Mouse (Mus musculus) Muller cell, postnatal 12 days (primary cell): ENCODE data around the gene Slain1.
"Not testable (repeated sequence)": the region's sequence is repeated elsewhere in the genome, so short reads cannot be mapped to it uniquely, and the experiment has no call there.

ENCODE experiments used
- DNase-seq: peaks from one replicate; pipeline ENCODE4 v3.0.0-alpha.2; 2015; ENCODE audit errors: inconsistent ontology term

Gene Slain1

DNA sequence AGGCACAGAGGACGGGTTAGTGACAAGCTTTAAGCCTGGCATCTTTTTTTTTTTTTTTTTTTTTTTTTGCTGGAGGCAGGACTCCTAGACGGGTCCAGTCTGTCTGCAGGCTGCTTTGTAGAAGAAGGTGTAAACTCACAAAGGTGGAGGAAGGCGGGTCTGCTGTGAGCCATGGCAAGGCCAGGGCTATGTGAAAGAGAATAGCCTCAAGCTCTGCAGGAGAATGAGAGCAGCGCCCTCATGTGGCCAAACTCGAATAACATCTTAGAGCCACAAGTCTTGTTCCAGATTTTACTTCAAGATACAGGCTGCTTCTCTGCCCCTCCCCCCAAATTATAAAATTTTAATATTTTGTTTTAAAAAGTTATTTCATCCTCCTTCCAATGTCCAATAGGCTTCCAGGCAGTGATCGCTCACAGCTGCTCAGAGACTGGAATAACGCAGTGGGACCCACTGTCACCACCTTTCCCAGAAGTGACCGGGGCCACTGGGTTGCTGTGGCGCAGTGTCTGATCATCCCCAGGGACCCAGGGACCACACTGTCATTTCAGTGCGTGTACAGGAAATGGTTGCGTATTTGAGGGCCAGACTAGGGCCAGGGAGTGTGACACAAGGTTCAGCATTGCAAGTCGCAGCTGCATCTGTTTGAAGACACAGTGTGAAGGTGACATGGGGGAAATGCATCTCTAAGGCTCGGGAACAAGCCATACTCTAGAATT lies 70.8 kb downstream of the Slain1 start:
- DNase-seq, result no peak

DNA sequence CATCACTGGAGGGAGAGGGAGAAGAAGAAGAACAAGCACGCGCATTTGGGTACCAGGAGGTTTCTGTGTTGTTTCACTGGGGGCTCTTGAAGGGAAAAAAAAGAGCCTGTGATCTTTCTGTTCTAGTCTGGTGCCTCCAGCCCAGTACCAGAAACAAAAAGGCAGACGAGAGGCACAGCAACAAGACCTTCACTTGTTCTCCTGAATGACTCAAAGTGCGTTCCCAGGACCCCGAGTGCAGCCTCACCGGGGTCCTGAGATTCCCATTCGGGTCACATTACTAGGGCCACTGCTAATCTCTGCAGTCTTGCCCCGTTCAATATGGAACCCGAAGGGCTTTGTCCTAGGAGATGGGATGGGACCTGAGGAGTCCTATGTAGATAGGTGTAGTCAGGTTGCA lies 73.3 kb downstream of the Slain1 start:
- no peak for DNase-seq

DNA sequence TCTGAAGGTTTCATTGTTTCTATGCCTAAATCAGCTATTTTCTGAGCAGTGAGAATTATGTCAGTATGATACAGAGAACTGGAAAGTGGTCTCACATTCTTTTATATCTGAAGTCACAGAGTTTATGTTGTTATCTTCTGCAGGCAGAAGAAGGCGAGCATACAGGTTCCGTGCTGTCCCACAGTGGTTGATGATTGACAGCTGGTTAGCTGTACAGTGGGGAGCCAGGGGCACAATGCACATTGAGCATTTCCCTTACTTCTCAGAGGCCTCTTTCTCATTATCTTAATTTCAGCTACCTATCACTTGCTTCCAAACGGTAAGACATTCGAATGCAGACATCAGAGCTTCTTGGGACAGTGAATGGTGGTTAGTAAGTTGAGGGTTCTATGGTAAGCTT lies 73.8 kb downstream of the Slain1 start:
- no peak for DNase-seq

DNA sequence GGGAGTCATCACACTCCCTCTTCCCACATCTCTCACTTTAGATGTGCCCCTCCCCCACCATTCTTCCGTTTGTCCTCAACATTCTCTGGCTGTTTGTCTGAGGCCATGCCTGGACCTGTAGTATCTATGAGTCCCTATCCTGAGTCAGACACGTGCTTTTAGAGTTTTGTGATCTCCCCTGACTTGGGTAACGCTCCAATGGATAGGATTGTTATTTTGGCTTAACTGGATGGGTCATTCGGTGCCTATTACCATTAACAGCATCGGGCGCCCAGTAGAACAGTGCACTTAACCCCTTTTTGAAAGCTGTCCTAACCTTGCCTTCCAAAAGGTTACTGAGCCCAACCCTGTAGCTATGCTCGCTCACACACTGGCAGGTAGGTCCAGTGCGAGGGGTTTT lies 78.5 kb downstream of the Slain1 start:
- no peak for DNase-seq

DNA sequence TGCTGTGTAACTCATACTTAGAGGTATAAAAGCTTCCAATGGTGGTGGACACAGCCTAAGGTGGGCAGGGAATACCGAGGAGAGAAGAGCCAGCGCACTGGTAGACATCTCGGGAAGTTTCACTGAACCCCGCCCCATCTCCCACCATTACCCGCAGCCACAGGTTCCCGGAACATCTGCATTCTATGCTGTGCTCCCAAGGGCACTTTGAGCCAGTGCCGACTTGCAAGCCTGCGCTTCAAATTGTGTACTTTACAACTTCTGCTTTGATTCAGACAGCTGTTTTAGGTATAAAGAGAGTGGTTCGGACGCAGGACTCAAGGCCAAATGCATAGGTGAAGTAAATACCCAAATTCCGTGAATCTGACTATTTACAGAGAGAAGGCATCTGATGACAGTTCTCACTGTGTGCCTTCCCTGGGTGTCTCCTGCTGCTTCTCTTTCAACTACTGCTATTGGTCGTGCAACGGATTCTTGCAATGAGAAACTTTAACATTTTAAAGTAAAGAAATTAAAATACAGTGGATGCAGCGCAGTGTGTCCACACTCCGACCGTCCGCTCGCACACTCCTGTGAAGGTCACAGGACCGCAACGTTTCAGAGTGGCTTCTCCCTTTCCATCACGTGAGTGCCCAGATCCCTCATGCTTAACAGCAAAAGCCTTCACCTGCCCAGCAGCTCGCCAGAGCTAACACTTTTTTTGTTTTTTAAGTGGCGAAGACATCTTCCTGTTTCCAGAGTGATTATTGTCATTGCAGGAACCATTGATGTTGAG lies 79.1 kb downstream of the Slain1 start:
- no peak for DNase-seq

DNA sequence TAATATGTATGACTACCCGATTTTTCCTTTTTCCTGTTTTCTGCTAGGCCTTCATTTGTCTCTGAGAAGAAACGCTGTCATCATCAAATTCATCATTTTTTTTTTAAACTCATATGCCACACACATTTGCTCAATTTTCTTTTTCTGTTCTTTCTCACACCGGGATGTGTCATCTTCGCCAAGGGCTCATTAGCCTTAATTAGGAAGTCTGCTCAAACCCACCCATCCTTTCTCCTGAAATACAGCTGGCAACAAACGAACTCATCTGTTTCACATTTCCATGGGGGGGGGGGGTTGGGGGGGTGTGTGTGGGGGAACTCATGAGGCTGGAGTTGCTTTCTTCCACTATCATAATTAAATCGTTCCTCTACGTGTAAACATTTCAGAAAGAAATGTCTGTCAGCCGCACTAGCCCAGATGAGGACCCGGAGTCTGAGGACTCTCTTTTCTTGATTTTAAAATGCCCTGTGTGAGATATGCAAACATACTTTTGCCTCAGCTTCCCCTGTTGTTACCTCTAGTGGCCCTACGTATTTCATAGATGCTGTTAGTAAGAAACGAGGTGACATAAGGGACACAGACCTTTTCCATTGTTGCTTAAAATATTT lies 79.8 kb downstream of the Slain1 start:
- peak; percentile 62 for DNase-seq

DNA sequence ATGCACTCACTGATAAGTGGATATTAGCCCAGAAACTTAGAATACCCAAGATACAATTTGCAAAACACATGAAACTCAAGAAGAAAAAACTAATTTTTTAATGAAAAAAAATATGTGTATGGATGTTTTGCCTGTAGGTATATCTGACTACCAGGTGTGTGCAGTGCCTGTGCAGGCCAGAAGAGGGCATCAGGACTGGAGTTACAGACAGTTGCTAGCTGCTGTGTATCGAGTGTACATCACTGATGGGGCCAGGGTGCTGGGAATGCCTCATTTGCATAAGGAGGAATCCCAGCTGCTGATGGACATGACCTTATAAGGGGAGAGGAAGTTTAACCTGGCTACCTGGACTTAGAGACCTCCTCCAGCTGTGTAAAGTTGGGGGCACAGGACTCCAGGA lies 82.6 kb downstream of the Slain1 start:
- DNase-seq, result no peak

DNA sequence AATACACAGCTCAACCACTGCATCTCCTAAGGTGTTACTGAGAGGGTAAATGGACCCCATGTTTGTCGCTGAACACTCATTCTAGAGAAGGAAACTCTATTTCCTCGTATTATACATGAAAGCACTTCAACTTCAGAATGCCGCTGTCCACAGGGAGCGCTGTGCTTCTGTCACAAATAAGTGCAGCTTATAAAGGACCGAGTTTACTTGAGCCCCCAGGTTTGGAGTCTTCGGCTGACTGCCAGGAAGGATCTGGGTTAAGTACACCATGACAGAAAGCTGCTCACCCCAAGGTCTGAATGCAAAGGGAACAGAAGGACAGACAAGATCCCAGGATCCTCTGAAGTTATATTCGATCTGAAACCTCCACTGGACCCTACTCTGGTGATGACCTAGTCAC lies 91.2 kb downstream of the Slain1 start:
- no peak for DNase-seq

DNA sequence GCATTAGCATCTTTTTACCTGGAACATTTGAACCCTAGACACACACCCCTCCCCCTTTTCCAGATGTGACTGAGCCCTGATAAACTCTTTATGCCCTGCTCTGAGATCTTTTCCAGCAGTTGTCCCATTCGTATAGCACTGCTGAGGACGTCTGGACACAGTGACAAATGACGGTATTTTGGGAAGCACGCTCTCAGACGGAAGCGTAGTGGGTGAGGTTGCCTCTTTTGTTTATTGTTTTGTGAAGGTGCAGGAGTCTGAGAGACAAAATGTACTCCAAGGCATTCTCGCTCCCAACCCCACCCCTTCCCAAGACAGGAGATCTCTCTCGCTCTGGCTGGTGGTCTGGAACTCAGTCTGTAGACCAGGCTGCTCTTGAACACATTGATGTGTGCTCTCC lies 92.1 kb downstream of the Slain1 start:
- no peak for DNase-seq

DNA sequence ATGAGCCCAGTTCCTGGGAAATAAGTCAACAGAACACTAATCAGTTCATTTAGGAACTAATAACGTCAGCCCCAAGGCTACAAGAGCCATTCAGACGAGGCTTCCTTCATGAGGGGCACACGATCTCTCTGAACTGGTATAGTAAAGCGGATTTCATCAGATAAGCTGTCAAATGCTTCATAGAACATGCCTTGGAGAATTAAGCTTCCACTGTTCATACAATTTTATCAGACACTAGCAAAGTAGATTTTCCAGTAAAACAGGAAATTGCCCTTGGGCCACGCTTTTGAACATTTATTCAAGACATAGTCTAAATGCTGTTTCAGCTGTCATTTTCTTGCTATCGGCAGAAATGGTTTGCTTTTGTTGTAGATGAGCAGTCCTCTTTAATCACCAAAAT lies 97.3 kb downstream of the Slain1 start:
- no peak for DNase-seq

DNA sequence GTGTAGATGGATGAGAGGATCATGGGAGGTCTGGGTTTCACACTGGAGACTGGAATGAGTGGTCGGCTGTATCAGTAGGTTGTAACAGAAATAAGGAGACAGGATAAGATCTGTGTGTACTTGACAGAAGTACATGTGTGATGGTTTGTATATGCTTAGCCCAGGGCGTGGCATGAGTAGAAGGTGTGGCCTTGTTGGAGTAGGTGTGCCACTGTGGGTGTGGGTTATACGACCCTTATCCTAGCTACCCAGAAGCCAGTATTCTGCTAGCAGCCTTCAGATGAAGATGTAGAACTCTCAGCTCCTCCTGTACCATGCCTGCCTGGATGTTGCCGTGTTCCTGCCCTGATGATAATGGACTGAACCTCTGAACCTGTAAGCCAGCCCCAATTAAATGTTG lies 100.6 kb downstream of the Slain1 start:
- DNase-seq, result not testable (repeated sequence)

DNA sequence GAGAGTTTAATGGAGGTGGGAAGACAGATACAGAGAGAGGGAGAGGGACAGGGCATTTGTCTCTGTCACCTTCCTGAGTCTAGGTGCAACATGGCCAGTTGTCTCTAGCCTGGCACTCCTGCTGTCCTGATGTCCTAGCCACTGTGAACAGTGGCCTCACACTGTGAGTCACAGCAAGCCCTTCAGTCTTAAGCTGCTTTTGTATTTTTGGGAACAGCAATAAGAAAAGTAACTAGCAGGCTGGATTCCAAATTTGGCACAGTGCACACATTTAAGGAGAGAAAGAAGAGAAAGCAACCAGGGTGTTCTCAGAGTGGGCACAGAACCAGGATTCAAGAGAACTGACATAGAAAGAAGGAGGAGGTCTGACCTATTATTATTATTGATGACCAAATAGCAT lies 101.4 kb downstream of the Slain1 start:
- no peak for DNase-seq

DNA sequence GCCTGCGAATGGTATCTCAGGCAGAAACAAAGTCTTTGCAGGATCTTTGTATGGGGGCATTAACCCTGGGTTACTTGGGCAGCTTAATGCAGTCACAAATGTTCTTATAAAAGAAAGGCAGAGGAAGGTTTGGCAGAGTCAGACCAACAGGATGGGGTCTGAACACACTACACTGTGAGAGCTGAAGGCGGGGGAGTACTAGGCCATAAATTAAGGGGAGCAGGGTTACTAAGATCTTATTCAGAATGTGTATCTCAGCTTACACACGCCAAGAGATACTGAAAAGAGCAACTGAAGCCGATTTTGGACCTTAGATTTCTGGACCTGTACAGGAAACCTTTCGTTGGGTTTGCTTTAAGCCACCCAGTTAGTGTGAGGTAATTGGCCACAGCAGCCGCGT lies 102.7 kb downstream of the Slain1 start:
- no peak for DNase-seq

DNA sequence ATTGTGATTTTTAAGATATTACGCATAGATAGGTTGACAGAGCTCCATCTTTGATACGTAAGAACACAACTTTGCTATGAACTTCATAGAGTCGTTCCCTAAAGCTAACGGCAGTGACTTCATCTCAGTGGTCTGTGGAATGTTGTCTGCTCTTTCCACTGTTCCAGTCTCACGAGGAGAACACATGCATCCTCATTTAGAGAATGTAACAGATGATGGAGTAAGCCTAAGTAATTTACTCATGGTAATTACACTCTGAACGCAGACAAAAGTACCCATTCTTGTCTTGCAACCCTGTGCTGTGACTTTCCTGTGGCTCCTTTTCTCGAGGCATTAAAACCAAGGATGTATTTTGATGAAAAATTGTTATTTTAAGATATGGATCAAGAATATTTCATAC lies 104.0 kb downstream of the Slain1 start:
- DNase-seq, result no peak

DNA sequence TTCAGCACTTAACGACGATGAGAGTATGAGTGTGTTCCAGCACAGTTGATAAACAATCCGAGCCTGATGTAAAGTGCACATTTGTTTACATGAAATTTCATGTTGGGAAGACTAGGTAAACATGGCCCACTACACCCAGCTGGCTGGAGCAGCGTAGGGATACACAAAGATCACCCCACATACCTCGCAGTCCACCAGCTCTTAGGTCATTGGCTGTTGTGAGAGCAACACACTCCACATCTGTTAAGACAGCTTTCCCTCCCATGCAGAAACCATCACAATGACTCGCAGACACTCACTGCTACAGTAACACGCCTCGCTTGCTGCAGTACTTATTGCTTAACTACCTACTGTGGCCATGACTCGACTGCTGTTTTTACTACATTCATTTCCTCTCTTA lies 104.4 kb downstream of the Slain1 start:
- no peak for DNase-seq
